Mouse (Mus musculus): ENCODE measurements around the gene Egfl7. TPM values are rescaled to one million over a fixed set of nuclear protein-coding genes. Genes with fewer than 3 reads are reported as not detected.

Egfl7 gene
- total RNA-seq, 2 experiments from 2014 or later = 55.1 to 56.1 TPM

DNA sequence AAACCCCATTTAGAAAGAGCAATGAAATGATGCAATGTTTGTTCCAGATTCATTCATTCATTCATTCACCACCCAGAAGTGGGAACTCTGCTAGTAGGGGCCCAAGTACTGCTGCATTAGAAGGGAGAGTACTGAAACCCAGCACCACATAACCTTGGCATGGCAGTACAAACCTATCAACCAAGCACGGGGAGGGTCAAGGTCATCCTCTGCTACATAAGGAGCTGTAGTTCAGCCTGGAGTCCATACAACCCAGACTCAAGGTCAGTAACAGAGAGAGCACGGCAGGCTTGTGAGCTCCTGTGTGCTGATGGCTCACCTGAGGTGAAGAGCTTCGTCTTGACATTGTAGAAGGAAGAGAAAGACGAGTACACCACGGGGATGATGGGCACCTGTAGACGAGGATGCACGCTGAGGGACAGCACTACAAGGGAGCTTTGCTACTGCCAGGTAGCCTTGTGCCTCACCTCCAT is 14.7 kb downstream of the Egfl7 start:
- no peak for DNase-seq

DNA sequence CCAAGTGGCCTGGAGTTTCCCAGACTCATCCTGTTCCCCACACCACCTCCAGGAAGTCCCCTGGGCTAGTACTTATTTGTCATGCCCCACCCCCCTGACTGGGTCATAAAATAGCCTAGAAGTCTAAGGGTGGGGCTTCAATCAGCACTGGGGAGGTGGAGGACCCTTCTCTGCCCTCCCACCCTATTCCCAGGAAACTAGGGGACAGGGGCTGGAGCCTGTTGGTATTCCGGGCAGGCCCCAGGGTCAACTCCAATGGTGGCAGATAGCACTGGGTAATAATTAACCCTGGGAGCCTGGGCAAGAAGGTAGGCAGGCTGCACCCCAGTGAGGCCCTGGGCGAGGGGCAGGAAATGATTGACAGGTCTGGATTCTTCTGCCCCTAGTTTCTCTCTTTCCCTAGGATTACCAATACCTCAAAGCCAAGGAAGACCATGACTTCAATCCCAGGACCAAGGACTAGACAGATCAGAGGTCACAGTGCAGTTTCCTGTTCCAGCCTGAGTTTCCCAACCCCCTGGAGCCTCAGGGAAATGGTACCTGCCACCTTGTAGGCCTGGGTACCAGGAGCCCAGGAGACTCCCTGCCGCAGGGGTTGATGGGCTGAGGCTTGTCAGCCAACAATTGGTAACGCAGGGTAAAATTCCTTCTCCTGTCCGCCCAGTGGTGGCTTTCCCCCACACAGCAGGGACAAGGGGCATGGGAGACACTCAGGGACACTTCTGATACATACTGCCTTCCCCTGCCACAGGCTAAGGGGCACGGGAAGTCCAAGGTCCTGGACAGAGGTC is 15.3 kb downstream of the Egfl7 start:
- DNase-seq = no peak

- DNase-seq = no peak
Measured at GRCm38 (mm10) chr2:26595725-26596435, 16.1 kb downstream of the Egfl7 start.

DNA sequence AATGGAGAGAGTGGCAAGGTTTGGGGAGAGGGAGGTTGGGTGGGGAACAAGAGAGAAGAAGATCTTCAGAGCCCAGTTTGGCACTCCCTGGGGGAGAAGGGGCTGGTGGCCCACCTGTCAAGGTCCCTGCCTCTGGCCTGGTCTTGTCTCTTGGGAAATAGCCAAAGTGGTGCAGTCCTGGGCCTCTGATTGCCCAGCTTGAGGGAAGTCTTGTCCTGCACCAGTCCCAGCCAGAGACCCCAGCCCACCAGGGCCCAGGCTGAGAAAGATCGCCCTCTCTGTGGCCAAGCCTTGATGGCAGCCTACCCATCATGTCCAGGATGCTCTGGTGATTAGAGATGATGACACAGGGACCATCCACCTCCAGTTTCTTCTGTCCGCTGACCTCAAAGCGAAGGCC is 17.1 kb downstream of the Egfl7 start:
- DNase-seq = no peak

DNA sequence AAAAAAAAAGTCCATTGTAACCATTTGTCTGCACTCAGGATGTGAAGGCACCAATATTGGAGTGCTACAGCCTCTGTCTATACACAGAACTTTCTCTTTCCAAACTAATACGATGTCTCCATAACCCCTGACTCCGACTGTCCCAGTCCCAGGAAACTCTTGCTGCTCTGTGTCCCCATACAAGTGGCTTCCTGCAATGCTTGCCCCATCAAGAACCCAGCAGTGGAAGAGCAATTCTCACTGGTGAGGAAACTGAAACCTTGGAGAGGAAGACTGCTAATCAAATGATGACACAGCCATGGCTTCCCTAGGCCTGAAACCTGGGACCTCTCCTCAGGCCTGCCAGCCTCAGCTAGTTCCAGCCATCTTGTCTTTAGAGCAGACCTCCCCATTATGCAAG is 18.0 kb downstream of the Egfl7 start:
- no peak for DNase-seq

DNA sequence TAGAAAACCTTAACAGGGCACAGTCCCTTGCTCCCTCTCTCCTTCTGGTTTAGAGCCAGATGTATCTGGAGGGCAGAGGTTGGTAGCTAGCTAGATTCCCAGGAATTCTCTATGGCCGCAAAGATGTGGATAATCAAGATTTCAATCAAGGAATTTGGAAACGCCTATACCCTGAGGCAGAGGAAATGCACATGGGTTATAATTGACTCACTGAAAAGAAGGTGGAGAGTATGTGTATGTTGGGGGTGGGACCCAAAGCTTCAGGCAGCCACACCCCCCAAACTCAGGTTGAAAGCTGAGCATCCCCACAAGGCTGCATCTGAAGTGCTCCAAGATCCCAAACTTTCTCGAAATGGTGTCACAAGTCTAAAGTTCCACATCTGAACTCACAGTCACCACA is 18.6 kb downstream of the Egfl7 start:
- no peak for DNase-seq

DNA sequence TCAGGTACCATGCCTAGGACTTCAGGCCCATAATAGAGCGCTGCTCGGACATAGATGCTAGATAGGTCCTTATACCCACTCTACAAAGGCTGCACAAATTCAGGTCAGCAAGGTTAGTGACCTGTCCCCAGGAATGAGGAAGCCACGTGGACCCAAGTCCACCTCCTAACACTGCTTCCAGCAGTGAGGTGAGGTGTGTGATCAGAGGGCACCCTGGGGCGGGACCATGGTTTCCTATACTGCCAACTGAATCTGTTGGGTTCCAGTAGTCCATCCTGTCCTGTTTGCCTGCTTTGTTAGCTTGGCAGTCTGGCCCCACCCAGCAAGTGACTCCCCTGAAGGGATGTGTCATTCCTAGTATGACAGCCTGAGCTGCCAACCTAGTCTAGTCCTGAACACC is 20.2 kb downstream of the Egfl7 start:
- DNase-seq = no peak

- DNase-seq = no peak
Measured at GRCm38 (mm10) chr2:26600664-26601063, 20.9 kb downstream of the Egfl7 start.

DNA sequence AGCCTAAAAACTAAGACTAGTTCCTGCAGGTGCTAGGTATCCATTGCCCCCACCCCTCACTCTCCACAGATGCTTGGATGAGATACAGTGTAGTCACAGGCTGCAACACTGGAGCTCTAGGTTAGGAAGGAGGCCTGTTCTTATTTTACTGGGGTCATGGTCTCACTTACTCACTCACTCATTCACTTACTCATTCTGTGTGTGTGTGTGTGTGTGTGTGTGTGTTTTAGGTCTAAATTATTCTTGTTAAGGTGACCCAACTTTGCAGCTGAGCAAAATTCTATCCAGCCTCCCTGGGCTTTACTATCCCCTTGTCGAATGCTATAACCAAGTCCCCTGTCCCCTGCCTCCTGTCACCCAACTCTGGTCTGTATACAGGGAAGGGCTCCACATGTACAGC is 21.8 kb downstream of the Egfl7 start:
- no peak for DNase-seq

DNA sequence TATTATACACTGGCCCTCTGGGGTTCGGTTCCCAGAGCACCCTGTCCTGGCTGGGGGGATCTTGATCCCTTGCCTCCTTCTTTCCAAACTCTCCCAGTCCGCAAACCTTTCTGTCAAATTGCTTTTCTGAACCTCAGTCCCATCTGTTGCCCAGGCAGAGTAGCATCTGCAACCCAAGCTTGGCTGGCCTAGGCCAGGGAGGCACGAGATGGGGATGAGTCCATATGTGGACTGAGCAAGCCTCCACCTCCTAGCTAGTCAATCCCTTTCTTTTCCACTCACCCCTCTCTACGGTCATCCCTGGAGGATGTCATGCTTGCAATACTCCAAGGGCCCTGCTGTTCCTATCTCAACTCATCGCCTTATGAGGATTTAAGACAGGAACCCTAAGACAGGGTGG is 22.8 kb downstream of the Egfl7 start:
- DNase-seq = no peak

- no peak for DNase-seq
Measured at GRCm38 (mm10) chr2:26603159-26603558, 23.3 kb downstream of the Egfl7 start.

- DNase-seq = peak in 1 of 2 experiments; percentile 16
Measured at GRCm38 (mm10) chr2:26603720-26604671, 24.2 kb downstream of the Egfl7 start, which contains the start of gene Agpat2. Gene Agpat2 (minus strand): TSS chr2:26604417.

GRCm38 (mm10) chr2:26605331-26605730 is 25.5 kb downstream of the Egfl7 start:
- no peak for DNase-seq

- no peak for DNase-seq
Measured at GRCm38 (mm10) chr2:26606579-26606978, 26.8 kb downstream of the Egfl7 start.

- no peak for DNase-seq
Measured at GRCm38 (mm10) chr2:26607056-26607910, 27.5 kb downstream of the Egfl7 start.

- DNase-seq = no peak
Measured at GRCm38 (mm10) chr2:26608781-26609180, 29.0 kb downstream of the Egfl7 start.

GRCm38 (mm10) chr2:26609261-26609661 is 29.4 kb downstream of the Egfl7 start:
- DNase-seq = no peak

DNA sequence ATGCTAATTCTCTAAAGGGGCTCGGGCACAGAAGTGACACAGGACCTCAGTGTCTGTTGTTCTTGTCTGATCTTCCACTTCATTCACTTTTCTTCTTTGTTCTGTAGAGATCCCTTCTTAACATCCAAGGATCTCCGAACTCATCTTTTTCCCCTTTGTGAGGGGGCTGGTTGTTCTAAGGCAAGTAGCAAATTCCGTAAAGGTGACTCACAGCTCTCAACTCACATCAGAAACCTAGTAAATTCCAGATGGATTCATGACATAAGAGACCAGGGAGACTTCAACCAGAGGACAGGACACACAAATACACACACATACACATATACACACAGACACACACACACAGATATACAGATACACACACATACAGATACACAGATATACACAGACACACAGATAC is 30.7 kb downstream of the Egfl7 start:
- DNase-seq = no peak

- no peak for DNase-seq
Measured at GRCm38 (mm10) chr2:26611054-26611453, 31.2 kb downstream of the Egfl7 start.

GRCm38 (mm10) chr2:26611896-26612295 is 32.1 kb downstream of the Egfl7 start:
- no peak for DNase-seq

GRCm38 (mm10) chr2:26614903-26615302 is 35.1 kb downstream of the Egfl7 start:
- no peak for DNase-seq

Measured in layer of hippocampus, postnatal 36 days (tissue).